Mouse (Mus musculus): ENCODE measurements around the gene Gm21962. TPM values are rescaled to one million over a fixed set of nuclear protein-coding genes. Genes with fewer than 3 reads are reported as not detected.
"Not testable (repeated sequence)": the region's sequence is repeated elsewhere in the genome, so short reads cannot be mapped to it uniquely, and the experiment has no call there.

Gene Gm21962
- total RNA-seq (2021): not detected
- long read RNA-seq, experiment 1: 0 reads
- long read RNA-seq, experiment 2: 0 reads

DNA sequence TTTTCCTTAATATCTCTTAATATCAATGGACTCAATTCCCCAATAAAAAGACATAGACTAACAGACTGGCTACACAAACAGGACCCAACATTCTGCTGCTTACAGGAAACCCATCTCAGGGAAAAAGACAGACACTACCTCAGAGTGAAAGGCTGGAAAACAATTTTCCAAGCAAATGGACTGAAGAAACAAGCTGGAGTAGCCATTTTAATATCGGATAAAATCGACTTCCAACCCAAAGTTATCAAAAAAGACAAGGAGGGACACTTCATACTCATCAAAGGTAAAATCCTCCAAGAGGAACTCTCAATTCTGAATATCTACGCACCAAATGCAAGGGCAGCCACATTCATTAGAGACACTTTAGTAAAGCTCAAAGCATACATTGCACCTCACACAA lies at the start of gene Gm21962:
TSS of gene Gm21962 (plus strand) at position 301 of the 400 bp plus-strand sequence.
- not testable (repeated sequence) for DNase-seq (ENCODE audit: low spot score in 2 of 2); H3K27ac ChIP-seq; H3K4me3 ChIP-seq

DNA sequence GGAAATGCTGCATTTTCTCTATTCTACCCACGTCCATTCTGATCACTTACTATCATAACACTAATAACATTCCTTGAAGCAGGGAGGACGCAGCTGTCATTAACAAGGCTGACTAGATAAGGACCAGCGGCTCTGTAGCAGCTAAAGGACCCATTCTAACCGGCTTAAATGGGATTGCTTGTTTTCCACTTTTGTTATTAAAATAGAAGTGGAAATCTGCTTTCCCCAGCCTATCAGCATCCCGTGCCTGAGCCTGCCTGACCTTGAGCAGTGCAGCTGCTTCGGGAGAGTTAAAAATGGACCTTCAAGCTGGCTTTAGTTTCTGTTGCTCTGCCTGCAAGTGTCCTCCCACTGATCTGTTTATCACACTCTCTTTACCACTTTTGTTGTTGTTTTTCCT lies 49.2 kb upstream of the Gm21962 start:
- no peak for DNase-seq (ENCODE audit: low spot score in 2 of 2)
- H3K27ac ChIP-seq: peak overlapping the region; percentile 81
- TF ChIP-seq CTCF (conservative IDR thresholded peaks at IDR 0.05): no peak
- no peak overlapping the region for H3K4me3 ChIP-seq

DNA sequence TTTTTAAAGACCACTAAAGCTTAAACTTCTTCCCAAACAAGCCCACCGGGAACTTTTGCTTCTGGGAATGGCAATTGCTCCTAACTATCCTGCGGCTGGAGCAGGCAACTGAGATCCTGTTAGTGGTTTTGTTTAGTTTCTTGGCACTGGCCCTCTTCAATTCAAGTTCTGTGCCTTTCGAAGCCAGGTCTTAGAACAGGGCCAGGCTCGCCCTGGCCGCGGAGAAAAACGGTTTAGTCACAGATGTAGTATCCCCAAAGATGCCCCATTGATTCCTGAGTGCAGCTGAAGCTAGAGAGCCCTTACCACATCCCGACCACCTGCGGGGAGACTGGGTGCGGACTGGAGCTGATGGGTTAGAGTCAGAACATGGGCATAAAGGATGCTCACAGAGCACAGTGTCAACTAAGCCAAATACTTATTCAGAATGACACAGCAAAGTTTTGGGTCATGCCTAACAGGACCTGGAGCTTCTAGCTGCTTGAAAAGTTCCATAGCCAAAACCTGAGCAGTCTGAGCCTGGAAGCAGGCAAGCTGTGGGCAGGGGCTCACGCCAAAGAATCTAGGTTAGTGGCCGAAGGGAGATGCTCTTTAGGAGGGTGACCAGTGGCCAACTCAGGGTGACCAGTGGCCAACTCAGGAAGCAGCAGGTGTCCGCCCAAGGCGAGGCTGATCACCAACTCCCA lies 48.3 kb upstream of the Gm21962 start:
- no peak for TF ChIP-seq CTCF (conservative IDR thresholded peaks at IDR 0.05)
- peak overlapping the region; percentile 70 for H3K4me3 ChIP-seq
- no peak for DNase-seq (ENCODE audit: low spot score in 2 of 2)
- peak overlapping the region; percentile 81 for H3K27ac ChIP-seq

DNA sequence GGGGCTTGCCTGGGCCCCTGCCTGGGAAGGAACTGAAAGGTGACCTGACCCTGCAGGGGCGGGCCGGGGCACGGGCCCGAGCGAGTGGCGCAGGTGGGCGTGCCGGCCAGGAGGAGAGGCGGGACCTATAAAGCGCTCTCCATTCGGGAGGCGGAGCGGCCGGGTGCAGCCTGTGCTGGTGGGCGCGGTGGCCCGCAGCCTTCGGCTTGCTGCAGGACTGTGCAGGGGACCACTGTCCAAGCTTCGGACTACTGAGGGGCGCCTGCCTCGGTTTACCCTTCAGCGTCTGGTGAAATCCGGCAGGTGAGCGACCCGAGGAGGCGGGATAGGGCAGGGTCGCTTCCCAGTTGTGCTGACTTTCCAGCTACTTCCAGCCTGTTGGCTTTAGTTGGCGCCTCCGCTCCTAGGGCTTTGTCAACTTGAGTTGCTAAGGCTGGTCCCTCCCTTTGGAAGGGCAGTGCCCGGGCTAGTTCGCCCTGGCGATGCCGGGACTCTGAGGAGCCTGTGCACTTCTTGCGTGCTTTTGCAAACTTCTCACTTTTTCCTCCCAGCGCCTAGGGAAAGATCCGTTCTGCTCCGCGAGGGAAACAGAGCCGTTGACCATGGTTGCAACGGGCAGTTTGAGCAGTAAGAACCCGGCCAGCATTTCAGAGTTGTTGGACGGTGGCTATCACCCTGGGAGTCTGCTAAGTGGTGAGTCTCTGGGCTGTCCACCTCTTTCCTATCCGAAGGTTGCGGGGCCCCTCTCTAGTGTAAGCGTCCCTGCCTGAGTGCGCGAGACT lies 47.6 kb upstream of the Gm21962 start:
- H3K27ac ChIP-seq: peak overlapping the region; percentile 81
- no peak for TF ChIP-seq CTCF (conservative IDR thresholded peaks at IDR 0.05)
- peak in 1 of 2 experiments; percentile 20 for DNase-seq (ENCODE audit: low spot score in 2 of 2)

DNA sequence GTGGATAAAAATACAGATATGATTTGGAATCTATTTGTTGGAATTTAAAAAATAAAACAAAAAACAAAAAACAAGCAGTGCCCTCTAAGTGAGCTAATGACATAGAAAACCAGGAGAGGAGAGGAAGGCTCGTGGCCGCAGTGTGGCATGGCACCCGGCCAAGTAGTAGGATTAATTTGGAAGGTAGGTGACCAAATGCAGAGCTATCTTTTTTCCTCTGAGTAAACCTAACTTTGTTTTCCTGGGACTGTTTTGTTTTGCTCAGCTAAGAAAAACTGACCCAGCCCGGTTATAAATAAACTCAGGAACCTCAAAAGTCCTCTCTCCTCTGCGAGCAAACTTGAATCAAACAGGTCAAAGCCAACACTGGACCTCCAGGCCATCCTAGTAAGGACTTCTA lies 46.3 kb upstream of the Gm21962 start:
- no peak for DNase-seq (ENCODE audit: low spot score in 2 of 2)
- Histone ChIP-seq H3K4me3 (peak overlapping the region; percentile 70), H3K27ac (peak overlapping the region; percentile 51; the same call in 1 of the 2 replicates)
- no peak for TF ChIP-seq CTCF (conservative IDR thresholded peaks at IDR 0.05)

More for the DNA sequence above, 47.6 kb upstream of the Gm21962 start:
- peak overlapping the region; percentile 70 for H3K4me3 ChIP-seq

DNA sequence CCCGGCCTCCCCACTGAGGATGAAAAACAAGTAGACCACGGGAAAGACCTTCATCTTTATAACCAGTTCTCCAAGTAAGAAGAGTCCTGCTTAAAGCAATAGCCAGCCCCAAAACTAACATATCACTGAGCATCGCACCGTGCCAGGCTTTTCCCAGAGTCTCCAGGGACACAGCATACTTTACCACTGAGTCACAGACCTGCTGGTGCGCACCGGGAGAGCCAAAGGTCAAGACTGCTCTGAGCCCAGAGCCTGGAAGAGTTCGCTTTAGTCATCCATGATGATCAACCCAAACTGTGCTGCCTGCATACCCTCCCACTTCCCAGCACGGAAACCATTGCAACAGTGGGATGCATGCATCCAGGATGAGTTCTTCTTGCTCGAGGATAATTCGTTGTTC lies 37.6 kb upstream of the Gm21962 start:
- no peak overlapping the region for H3K27ac ChIP-seq
- DNase-seq (ENCODE audit: low spot score in 2 of 2): no peak
- TF ChIP-seq CTCF (conservative IDR thresholded peaks at IDR 0.05): no peak
- H3K4me3 ChIP-seq: no peak overlapping the region

DNA sequence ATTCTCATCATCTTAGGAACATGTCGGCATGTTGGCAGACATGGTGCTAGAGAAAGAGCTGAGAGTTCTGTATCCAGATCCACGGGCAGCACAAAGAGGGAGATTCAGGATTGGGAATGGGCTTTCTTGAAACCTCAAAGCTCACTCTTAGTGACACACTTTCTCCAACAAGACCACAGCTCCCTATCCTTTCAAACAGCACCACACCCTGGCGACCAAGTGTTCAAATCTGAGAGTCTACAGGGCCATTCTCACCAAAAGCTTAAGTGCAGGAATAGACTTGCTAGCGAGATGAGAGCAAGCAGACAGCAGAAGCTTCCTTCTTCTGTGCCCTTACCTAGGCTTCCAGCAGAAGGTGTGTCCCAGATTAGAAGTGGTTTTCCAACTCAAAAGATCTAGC lies 34.8 kb upstream of the Gm21962 start:
- TF ChIP-seq CTCF (conservative IDR thresholded peaks at IDR 0.05): 0 out of 2 replicates have a peak, but pooled peaks have one; percentile 9
- H3K4me3 ChIP-seq: no peak overlapping the region

DNA sequence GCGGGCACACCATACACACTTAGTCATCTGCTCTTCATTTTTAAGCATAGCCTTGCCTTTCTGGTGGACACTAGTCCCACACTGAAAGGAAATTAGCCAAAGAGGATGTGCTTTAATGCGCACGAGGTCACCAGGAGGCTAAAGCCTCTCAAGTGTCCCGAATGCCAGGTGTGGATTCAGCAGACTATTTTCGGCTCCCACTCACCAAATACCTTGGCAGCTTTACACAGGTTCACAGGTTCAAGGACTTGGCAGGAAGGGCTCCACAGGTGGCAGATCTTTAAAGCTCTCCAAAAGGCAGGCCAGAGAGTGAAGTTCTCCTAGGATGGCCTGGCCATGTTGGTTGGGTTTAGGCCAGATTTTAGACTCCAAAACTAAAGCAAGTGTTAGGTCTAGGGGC lies 30.1 kb upstream of the Gm21962 start:
- no peak for DNase-seq (ENCODE audit: low spot score in 2 of 2)
- Histone ChIP-seq H3K27ac (no peak overlapping the region), H3K4me3 (no peak overlapping the region)
- TF ChIP-seq CTCF (conservative IDR thresholded peaks at IDR 0.05): no peak

More for the DNA sequence above, 34.8 kb upstream of the Gm21962 start:
- no peak overlapping the region for H3K27ac ChIP-seq
- DNase-seq (ENCODE audit: low spot score in 2 of 2): no peak

DNA sequence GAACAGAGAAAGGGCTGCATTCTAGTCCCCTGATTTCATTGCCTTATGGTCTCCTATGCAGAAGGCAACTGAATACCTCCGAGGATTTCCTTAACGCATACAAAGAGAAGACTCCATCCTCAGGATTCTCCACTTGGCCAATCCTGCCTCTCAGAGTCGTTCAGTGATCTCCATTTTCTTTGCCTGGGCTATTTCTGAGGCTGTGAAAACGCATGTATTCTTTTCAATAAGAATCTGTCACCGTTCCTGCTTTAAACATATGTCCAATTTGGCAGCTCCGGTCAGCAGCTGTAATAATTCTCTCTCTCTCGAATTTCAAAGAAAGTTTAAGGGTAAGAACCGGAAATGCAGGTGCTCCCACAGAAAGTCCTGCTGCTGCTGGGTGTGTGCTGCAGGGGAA lies 29.2 kb upstream of the Gm21962 start:
- DNase-seq (ENCODE audit: low spot score in 2 of 2): no peak

DNA sequence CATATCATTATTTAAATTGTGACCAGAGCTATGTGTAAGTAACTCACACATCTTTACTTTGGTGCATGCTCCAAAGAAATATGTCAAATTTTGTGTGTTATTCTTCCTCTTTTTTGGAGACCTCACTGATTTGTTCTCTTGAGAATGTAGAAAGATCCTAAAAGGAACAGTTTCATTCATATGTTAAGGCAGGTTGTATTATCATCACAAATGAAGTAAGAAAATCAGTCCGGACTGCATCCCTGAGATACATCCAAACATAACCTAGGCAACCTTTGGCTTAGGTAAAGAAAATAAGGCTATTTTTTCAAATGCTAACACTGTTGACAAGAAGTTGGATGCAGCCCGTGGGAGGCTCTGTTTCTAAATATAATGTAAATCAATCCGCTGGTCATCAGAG lies 28.8 kb upstream of the Gm21962 start:
- TF ChIP-seq CTCF (conservative IDR thresholded peaks at IDR 0.05): no peak
- DNase-seq (ENCODE audit: low spot score in 2 of 2): no peak

More for the DNA sequence above, 29.2 kb upstream of the Gm21962 start:
- Histone ChIP-seq H3K27ac (no peak overlapping the region), H3K4me3 (no peak overlapping the region)
- no peak for TF ChIP-seq CTCF (conservative IDR thresholded peaks at IDR 0.05)

DNA sequence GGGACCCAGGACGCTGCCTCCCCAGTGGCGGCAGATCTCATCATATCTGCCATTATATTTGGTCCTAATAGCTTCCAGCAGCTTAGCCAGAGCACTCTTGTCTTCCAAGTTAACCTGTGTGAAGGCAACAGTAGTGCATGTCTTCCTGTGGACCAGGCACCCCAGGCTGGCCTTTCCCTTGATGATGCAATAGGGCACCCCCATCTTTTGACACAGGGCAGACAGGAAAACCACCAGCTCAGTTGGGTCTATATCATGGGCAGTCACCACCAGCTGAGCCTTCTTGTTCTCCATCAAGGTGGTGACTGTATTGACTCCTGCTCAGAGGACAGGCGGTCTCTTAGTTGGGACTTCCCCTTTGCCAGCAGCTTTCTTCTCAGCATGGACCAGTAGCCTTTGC lies 27.2 kb upstream of the Gm21962 start:
- H3K27ac ChIP-seq: no peak overlapping the region
- DNase-seq (ENCODE audit: low spot score in 2 of 2): no peak
- TF ChIP-seq CTCF (conservative IDR thresholded peaks at IDR 0.05): no peak
- H3K4me3 ChIP-seq: no peak overlapping the region

More for the DNA sequence above, 28.8 kb upstream of the Gm21962 start:
- Histone ChIP-seq H3K4me3 (no peak overlapping the region), H3K27ac (no peak overlapping the region)

DNA sequence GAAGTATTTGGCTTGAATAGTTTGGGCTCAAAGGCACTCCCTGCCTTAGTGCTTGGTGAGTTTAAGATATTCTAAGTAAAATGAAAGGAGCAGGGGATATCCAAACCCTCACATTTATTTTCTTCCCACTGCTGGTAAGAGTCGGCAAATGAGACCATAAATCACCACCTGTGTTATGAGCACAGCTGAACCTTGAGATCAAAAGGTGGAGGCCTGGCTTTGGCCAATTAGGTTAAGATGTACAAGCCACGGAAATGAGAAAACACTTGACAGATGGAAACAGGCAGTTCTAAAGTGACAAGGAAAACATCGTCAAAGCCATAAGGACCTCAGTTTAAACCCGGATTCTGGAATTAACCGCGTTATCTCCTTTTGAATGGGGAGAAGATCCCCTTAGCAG lies 26.4 kb upstream of the Gm21962 start:
- no peak for DNase-seq (ENCODE audit: low spot score in 2 of 2)
- Histone ChIP-seq H3K27ac (no peak overlapping the region), H3K4me3 (no peak overlapping the region)
- TF ChIP-seq CTCF (conservative IDR thresholded peaks at IDR 0.05): no peak

DNA sequence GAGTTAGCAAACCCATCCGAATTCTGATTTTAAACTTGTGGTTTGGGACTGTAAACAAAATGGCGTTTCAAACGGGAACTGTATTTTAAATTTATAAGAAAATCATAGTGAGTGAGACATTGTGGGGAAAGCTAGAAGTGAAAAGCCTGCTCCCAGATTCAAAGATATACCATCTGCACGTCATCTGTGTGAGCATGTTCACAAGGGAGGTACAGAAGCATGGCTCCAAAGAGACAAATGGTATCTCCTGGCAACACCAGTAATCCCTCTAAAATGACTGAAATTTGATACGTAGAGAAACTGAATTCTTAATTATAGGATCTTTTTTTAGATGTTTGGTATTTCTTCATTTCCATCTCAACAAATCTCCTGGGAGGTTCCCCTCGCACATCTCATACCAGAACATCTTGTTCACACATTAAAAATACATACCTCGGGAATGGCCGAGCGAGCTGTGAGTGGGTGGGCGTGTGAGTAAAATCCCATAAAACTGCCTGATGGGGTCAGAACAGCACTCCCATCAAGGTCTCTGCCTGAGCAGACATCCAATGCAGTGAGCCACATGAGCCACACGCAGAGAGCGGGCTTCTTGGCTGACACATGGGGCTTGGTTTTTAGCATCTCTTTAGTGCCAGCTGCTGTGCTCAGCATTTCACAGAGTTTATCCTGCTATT lies 23.8 kb upstream of the Gm21962 start:
- H3K4me3 ChIP-seq: no peak overlapping the region
- no peak for TF ChIP-seq CTCF (conservative IDR thresholded peaks at IDR 0.05)
- DNase-seq (ENCODE audit: low spot score in 2 of 2): peak; percentile 30 to 38
- peak overlapping the region; percentile 78 for H3K27ac ChIP-seq
